Mouse (Mus musculus) erythroblast, embryonic 14.5 days (primary cell): ENCODE measurements at regions not wholly inside any gene's neighbourhood (a gene's known extent, or its start where the extent isn't known, plus 50 kb on each side); places are given as distances from the start of the nearest gene placed in this dataset.

ENCODE experiments used
- GATA1 ChIP-seq: IDR thresholded peaks from 2 replicates; pipeline ENCODE4 v1.6.1; 2012; ENCODE audit warnings: low read length, inconsistent platforms, mixed read lengths
- TAL1 ChIP-seq: IDR thresholded peaks from 3 replicates; pipeline ENCODE4 v1.6.1; 2012; ENCODE audit warnings: low read length, inconsistent platforms, mixed read lengths

- TF ChIP-seq GATA1 (no peak), TAL1 (no peak)
Measured at GRCm38 (mm10) chr12:25188556-25188955, 91.6 kb upstream of the Id2 start.
